Mouse (Mus musculus): ENCODE measurements at regions not wholly inside any gene's neighbourhood (a gene's known extent, or its start where the extent isn't known, plus 50 kb on each side); places are given as distances from the start of the nearest gene placed in this dataset.
A peak's percentile ranks its signal among the peaks of the same experiment; 100 is the strongest.

- Histone ChIP-seq H3K27me3 (ENCODE audit: control insufficient read depth, insufficient read depth, low read length) (no peaks in the 10 kb centered on the region), H3K4me2 (ENCODE audit: low read depth, low read length, severe bottlenecking) (no peak overlapping the region), H3K36me3 (ENCODE audit: control insufficient read depth, insufficient read depth, low read length) (no peaks in the 10 kb centered on the region), H3K4me1 (replicated peaks; ENCODE audit: control insufficient read depth, insufficient read depth, low read length) (peaks cover 39% of the 10 kb centered on the region), H3K27ac (ENCODE audit: low read depth, low read length) (peak overlapping the region; percentile 94), H3K4me3 (ENCODE audit: low read depth, low read length) (no peak overlapping the region), H3K9me3 (ENCODE audit: control insufficient read depth, low read length) (no peaks in the 10 kb centered on the region), H3K9ac (ENCODE audit: low read length) (no peak overlapping the region)
- peak; percentile 90 for ATAC-seq (replicated peaks; ENCODE audit: low FRiP score)
- WGBS = 18% methylated on average over 12 of the region's 12 CpGs
- peak; percentile 81 for DNase-seq (ENCODE audit: low spot score)
Observed at GRCm38 (mm10) chr5:111595438-111595837, 138.3 kb upstream of the Gm26897 start.

- no peak overlapping the region for H3K4me2 ChIP-seq (ENCODE audit: low read depth, low read length, severe bottlenecking)
- no peaks in the 10 kb centered on the region for H3K36me3 ChIP-seq (ENCODE audit: control insufficient read depth, insufficient read depth, low read length)
- peak overlapping the region; percentile 26 for H3K27ac ChIP-seq (ENCODE audit: low read depth, low read length)
- no peaks in the 10 kb centered on the region for H3K27me3 ChIP-seq (ENCODE audit: control insufficient read depth, insufficient read depth, low read length)
- 8% methylated on average over 2 of the region's 2 CpGs for WGBS
- peaks cover 34% of the 10 kb centered on the region for H3K4me1 ChIP-seq (replicated peaks; ENCODE audit: control insufficient read depth, insufficient read depth, low read length)
- ATAC-seq (replicated peaks; ENCODE audit: low FRiP score) (no peak), DNase-seq (ENCODE audit: low spot score) (no peak)
- no peak overlapping the region for H3K4me3 ChIP-seq (ENCODE audit: low read depth, low read length)
- H3K9me3 ChIP-seq (ENCODE audit: control insufficient read depth, low read length) = no peaks in the 10 kb centered on the region
- H3K9ac ChIP-seq (ENCODE audit: low read length) = no peak overlapping the region
Observed at GRCm38 (mm10) chr5:111597733-111598132, 136.0 kb upstream of the Gm26897 start.

- Histone ChIP-seq H3K36me3 (ENCODE audit: control insufficient read depth, insufficient read depth, low read length) (no peaks in the 10 kb centered on the region), H3K9ac (ENCODE audit: low read length) (no peak overlapping the region), H3K27ac (ENCODE audit: low read depth, low read length) (0 out of 2 replicates have a peak overlapping the region, but pooled peaks have one; percentile 25), H3K4me2 (ENCODE audit: low read depth, low read length, severe bottlenecking) (no peak overlapping the region), H3K4me1 (replicated peaks; ENCODE audit: control insufficient read depth, insufficient read depth, low read length) (peaks cover 14% of the 10 kb centered on the region), H3K27me3 (ENCODE audit: control insufficient read depth, insufficient read depth, low read length) (no peaks in the 10 kb centered on the region), H3K9me3 (ENCODE audit: control insufficient read depth, low read length) (no peaks in the 10 kb centered on the region), H3K4me3 (ENCODE audit: low read depth, low read length) (no peak overlapping the region)
- no peak; the same call in 1 of the 2 replicates for ATAC-seq (replicated peaks; ENCODE audit: low FRiP score)
- DNase-seq (ENCODE audit: low spot score) = peak; percentile 66
- WGBS = 79% methylated on average over 24 of the region's 26 CpGs
Observed at GRCm38 (mm10) chr5:111601711-111602521, 131.8 kb upstream of the Gm26897 start.

GRCm38 (mm10) chr5:111613687-111614086 lies 120.0 kb upstream of the Gm26897 start:
- H3K27ac ChIP-seq (ENCODE audit: low read depth, low read length) = no peak overlapping the region
- no peak overlapping the region for H3K4me2 ChIP-seq (ENCODE audit: low read depth, low read length, severe bottlenecking)
- no peak overlapping the region for H3K9ac ChIP-seq (ENCODE audit: low read length)
- H3K4me3 ChIP-seq (ENCODE audit: low read depth, low read length) = no peak overlapping the region
- peaks cover 3% of the 10 kb centered on the region; the same call in 1 of the 2 replicates for H3K9me3 ChIP-seq (ENCODE audit: control insufficient read depth, low read length)
- WGBS = 67% methylated on average over 1 of the region's 1 CpGs
- no peak for ATAC-seq (replicated peaks; ENCODE audit: low FRiP score)
- H3K27me3 ChIP-seq (ENCODE audit: control insufficient read depth, insufficient read depth, low read length) = no peaks in the 10 kb centered on the region
- H3K36me3 ChIP-seq (ENCODE audit: control insufficient read depth, insufficient read depth, low read length) = no peaks in the 10 kb centered on the region
- H3K4me1 ChIP-seq (replicated peaks; ENCODE audit: control insufficient read depth, insufficient read depth, low read length) = 0 out of 2 replicates have a peak, but pooled peaks cover 1% of the 10 kb centered on the region
- no peak for DNase-seq (ENCODE audit: low spot score)

GRCm38 (mm10) chr5:111619974-111620373 lies 113.8 kb upstream of the Gm26897 start:
- 53% methylated on average over 8 of the region's 9 CpGs for WGBS
- Histone ChIP-seq H3K9ac (ENCODE audit: low read length) (no peak overlapping the region), H3K36me3 (ENCODE audit: control insufficient read depth, insufficient read depth, low read length) (no peaks in the 10 kb centered on the region), H3K9me3 (ENCODE audit: control insufficient read depth, low read length) (no peaks in the 10 kb centered on the region), H3K27me3 (ENCODE audit: control insufficient read depth, insufficient read depth, low read length) (no peaks in the 10 kb centered on the region), H3K4me2 (ENCODE audit: low read depth, low read length, severe bottlenecking) (no peak overlapping the region), H3K4me1 (replicated peaks; ENCODE audit: control insufficient read depth, insufficient read depth, low read length) (no peaks in the 10 kb centered on the region; the same call in 1 of the 2 replicates), H3K27ac (ENCODE audit: low read depth, low read length) (no peak overlapping the region), H3K4me3 (ENCODE audit: low read depth, low read length) (no peak overlapping the region)
- DNase-seq (ENCODE audit: low spot score) (no peak), ATAC-seq (replicated peaks; ENCODE audit: low FRiP score) (no peak)

GRCm38 (mm10) chr5:111620626-111621025 lies 113.1 kb upstream of the Gm26897 start:
- Histone ChIP-seq H3K4me1 (replicated peaks; ENCODE audit: control insufficient read depth, insufficient read depth, low read length) (no peaks in the 10 kb centered on the region; the same call in 1 of the 2 replicates), H3K27ac (ENCODE audit: low read depth, low read length) (no peak overlapping the region), H3K9ac (ENCODE audit: low read length) (no peak overlapping the region), H3K4me2 (ENCODE audit: low read depth, low read length, severe bottlenecking) (no peak overlapping the region), H3K9me3 (ENCODE audit: control insufficient read depth, low read length) (no peaks in the 10 kb centered on the region), H3K27me3 (ENCODE audit: control insufficient read depth, insufficient read depth, low read length) (no peaks in the 10 kb centered on the region), H3K36me3 (ENCODE audit: control insufficient read depth, insufficient read depth, low read length) (no peaks in the 10 kb centered on the region), H3K4me3 (ENCODE audit: low read depth, low read length) (no peak overlapping the region)
- 80% methylated on average over 6 of the region's 6 CpGs for WGBS
- no peak for ATAC-seq (replicated peaks; ENCODE audit: low FRiP score)
- no peak for DNase-seq (ENCODE audit: low spot score)

GRCm38 (mm10) chr5:111622481-111622880 lies 111.2 kb upstream of the Gm26897 start:
- Histone ChIP-seq H3K27ac (ENCODE audit: low read depth, low read length) (no peak overlapping the region), H3K4me3 (ENCODE audit: low read depth, low read length) (no peak overlapping the region), H3K4me1 (replicated peaks; ENCODE audit: control insufficient read depth, insufficient read depth, low read length) (peaks cover 11% of the 10 kb centered on the region), H3K27me3 (ENCODE audit: control insufficient read depth, insufficient read depth, low read length) (no peaks in the 10 kb centered on the region), H3K9me3 (ENCODE audit: control insufficient read depth, low read length) (no peaks in the 10 kb centered on the region), H3K9ac (ENCODE audit: low read length) (no peak overlapping the region), H3K4me2 (ENCODE audit: low read depth, low read length, severe bottlenecking) (no peak overlapping the region), H3K36me3 (ENCODE audit: control insufficient read depth, insufficient read depth, low read length) (no peaks in the 10 kb centered on the region)
- DNase-seq (ENCODE audit: low spot score) (no peak), ATAC-seq (replicated peaks; ENCODE audit: low FRiP score) (no peak)
- WGBS = 81% methylated on average over 5 of the region's 5 CpGs

- H3K4me2 ChIP-seq (ENCODE audit: low read depth, low read length, severe bottlenecking) = no peak overlapping the region
- 6% methylated on average over 6 of the region's 6 CpGs for WGBS
- no peak overlapping the region for H3K27ac ChIP-seq (ENCODE audit: low read depth, low read length)
- peaks cover 13% of the 10 kb centered on the region for H3K4me1 ChIP-seq (replicated peaks; ENCODE audit: control insufficient read depth, insufficient read depth, low read length)
- H3K9me3 ChIP-seq (ENCODE audit: control insufficient read depth, low read length) = no peaks in the 10 kb centered on the region
- no peak overlapping the region for H3K9ac ChIP-seq (ENCODE audit: low read length)
- H3K27me3 ChIP-seq (ENCODE audit: control insufficient read depth, insufficient read depth, low read length) = no peaks in the 10 kb centered on the region
- no peak overlapping the region for H3K4me3 ChIP-seq (ENCODE audit: low read depth, low read length)
- no peaks in the 10 kb centered on the region for H3K36me3 ChIP-seq (ENCODE audit: control insufficient read depth, insufficient read depth, low read length)
- peak; percentile 41; the same call in 1 of the 2 replicates for ATAC-seq (replicated peaks; ENCODE audit: low FRiP score)
- DNase-seq (ENCODE audit: low spot score) = no peak
Observed at GRCm38 (mm10) chr5:111626273-111626798, 107.4 kb upstream of the Gm26897 start.

Measured in forebrain, embryonic 11.5 days (tissue).